Mouse (Mus musculus) embryonic facial prominence, embryonic 14.5 days (tissue): ENCODE measurements around the gene Gpx2. TPM values are rescaled to one million over a fixed set of nuclear protein-coding genes. Genes with fewer than 3 reads are reported as not detected.
A peak's percentile ranks its signal among the peaks of the same experiment; 100 is the strongest.
"Not testable (repeated sequence)": the region's sequence is repeated elsewhere in the genome, so short reads cannot be mapped to it uniquely, and the experiment has no call there.

Experiments
- ATAC-seq: fragments of 200-750 bp; cut with Nextera tagmentation; 2 replicates; pipeline ENCODE4 v1.8.0; 2017; ENCODE audit warnings: low read depth, moderate number of reproducible peaks, moderate TSS enrichment
- DNase-seq: peaks from one replicate; pipeline ENCODE4 v3.0.0-alpha.2; 2015; ENCODE audit warnings: low spot score
- H3K27ac ChIP-seq: fragments of 300-500 bp; sonication (generic); replicated peaks from 2 replicates; pipeline ENCODE4 v1.5.1; 2014; ENCODE audit warnings: low read depth, mild to moderate bottlenecking, low read length, moderate library complexity
- H3K27me3 ChIP-seq: fragments of 300-500 bp; sonication (generic); replicated peaks from 2 replicates; pipeline ENCODE4 v1.6.1; 2014; ENCODE audit warnings: low read length; ENCODE audit not compliant: control insufficient read depth, insufficient read depth
- H3K36me3 ChIP-seq: fragments of 300-500 bp; sonication (generic); 2 replicates; pipeline ENCODE4 v1.6.1; 2014; ENCODE audit warnings: low read length, mixed read lengths; ENCODE audit not compliant: control insufficient read depth, insufficient read depth
- H3K4me1 ChIP-seq: fragments of 300-500 bp; sonication (generic); 2 replicates; pipeline ENCODE4 v1.6.1; 2014; ENCODE audit warnings: antibody characterized with exemption, low read length; ENCODE audit not compliant: control insufficient read depth, insufficient read depth
- H3K4me2 ChIP-seq: fragments of 300-500 bp; sonication (generic); 2 replicates; pipeline ENCODE4 v1.6.1; 2014; ENCODE audit warnings: low read depth, mild to moderate bottlenecking, low read length, moderate library complexity, mixed read lengths
- H3K4me3 ChIP-seq: fragments of 300-500 bp; sonication (generic); 2 replicates; pipeline ENCODE4 v1.5.1; 2014; ENCODE audit warnings: low read depth, mild to moderate bottlenecking, low read length
- H3K9ac ChIP-seq: fragments of 300-500 bp; sonication (generic); 2 replicates; pipeline ENCODE4 v1.6.1; 2014; ENCODE audit warnings: low read depth, mild to moderate bottlenecking, low read length, moderate library complexity, mixed read lengths
- H3K9me3 ChIP-seq: fragments of 300-500 bp; sonication (generic); 2 replicates; pipeline ENCODE4 v1.6.1; 2016; ENCODE audit warnings: low read length; ENCODE audit not compliant: control insufficient read depth
- WGBS: fragments of 180-500 bp; shearing (Covaris S2); extraction: QIAGEN DNeasy Blood & Tissue Kit; methylation state at CpG from one replicate; pipeline ENCODE4 v1.1.7; 2014; 5-methylcytosine and 5-hydroxymethylcytosine counted together
- polyA plus RNA-seq: library from polyadenylated mRNA; unstranded; fragments of >200 nt; fragmentation: Nextera tagmentation; extraction: Ambion mirVana; gene quantifications from 2 replicates; pipeline ENCODE4 v1.2.1, GENCODE M21; 2014

Gene Gpx2
- polyA plus RNA-seq, 1 experiment from 2014 or later, result 6.8 TPM

DNA sequence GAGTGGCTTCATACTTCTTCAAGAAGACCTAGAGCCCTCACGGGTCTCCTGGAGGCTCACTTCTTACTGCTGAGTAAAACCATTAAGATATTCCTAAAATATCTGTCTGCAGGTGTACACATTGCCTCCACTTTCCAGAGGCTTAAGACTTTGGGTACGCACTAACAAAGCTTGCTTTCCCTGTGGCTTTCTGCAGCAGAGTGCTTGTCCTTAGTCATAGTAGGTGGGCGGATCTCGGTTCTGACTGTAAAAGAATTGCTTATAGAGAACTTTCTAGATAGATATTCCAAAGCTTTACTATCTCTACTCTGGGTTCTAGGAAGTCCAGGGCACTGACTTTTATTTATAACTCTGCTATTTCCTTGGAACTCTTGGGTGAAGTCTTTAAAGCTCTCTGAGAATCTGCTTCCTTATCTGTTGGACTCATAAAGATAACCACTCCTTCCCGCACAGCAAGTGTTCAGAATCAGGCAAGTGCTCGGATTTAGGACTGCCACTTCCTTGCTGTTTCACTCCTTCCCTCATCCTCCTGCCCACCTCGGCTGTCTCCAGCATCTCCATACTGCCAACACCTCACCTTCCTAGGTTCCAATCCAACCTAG is 1.7 kb upstream of the Gpx2 start:
- Histone ChIP-seq H3K4me2 (no peak overlapping the region), H3K36me3 (0 out of 2 replicates have a peak, but pooled peaks cover 4% of the 10 kb centered on the region)
- 86% methylated on average over 7 of the region's 7 CpGs for WGBS

DNA sequence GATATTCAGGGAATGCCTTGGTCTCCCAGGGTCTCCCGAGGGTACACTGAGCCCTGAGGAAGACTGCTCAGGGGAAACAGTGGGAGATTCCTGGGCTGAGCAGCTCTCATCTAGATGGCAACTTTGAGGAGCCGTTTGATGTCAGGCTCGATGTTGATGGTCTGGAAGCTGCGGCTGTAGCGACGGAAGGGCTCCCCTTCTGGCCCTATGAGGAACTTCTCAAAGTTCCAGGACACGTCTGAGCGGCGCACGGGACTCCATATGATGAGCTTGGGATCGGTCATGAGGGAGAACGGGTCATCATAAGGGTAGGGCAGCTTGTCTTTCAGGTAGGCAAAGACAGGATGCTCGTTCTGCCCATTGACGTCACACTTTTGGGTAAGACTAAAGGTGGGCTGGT is 2.8 kb downstream of the Gpx2 start:
- not testable (repeated sequence) for ATAC-seq, H3K36me3 ChIP-seq, DNase-seq, H3K27ac ChIP-seq, H3K4me3 ChIP-seq, H3K4me1 ChIP-seq, H3K9me3 ChIP-seq, H3K27me3 ChIP-seq, H3K4me2 ChIP-seq, H3K9ac ChIP-seq
- 58% methylated on average over 10 of the region's 14 CpGs for WGBS

More for the DNA sequence above, 1.7 kb upstream of the Gpx2 start:
- H3K9ac ChIP-seq, result no peak overlapping the region
- no peaks in the 10 kb centered on the region for H3K4me1 ChIP-seq
- H3K9me3 ChIP-seq, result no peaks in the 10 kb centered on the region
- DNase-seq (no peak), ATAC-seq (no peak)
- H3K27ac ChIP-seq, result no peak overlapping the region
- no peak overlapping the region for H3K4me3 ChIP-seq
- no peaks in the 10 kb centered on the region for H3K27me3 ChIP-seq

DNA sequence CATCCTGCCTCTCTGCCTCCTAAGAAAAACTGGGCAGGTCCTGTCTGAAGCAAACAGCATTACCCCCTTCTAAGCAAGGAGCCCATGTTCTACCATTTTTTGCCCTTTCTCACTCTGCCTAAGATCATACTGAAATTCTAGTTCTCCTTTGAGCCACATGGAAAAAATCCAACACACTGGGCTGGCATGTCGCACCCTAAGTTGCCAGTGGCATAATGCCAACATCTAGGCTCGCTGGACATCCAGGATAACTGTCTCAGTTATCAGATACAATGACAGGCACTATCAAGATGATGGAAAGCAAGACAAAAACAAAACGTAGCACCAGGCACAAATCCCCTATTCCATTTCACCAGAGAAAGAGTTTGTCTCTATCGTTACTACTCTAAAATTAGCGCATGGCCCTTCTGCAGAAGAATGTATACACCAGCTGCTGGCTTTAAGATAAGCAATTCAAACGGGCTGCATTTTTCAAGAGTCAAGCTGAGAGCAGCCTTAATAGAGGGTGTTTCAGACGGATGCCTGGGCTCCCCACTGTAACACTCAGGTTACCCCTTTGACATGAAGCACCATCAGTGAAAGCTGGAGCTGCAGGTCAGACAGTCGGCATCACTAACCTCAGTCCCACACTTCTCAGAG is 4.8 kb downstream of the Gpx2 start:
- no peaks in the 10 kb centered on the region for H3K9me3 ChIP-seq
- ATAC-seq (no peak), DNase-seq (no peak)
- no peak overlapping the region for H3K4me2 ChIP-seq
- no peak overlapping the region for H3K27ac ChIP-seq
- WGBS, result 53% methylated on average over 8 of the region's 8 CpGs
- H3K4me3 ChIP-seq, result no peak overlapping the region
- H3K9ac ChIP-seq, result no peak overlapping the region
- no peaks in the 10 kb centered on the region for H3K27me3 ChIP-seq
- no peaks in the 10 kb centered on the region for H3K4me1 ChIP-seq
- H3K36me3 ChIP-seq, result no peaks in the 10 kb centered on the region

DNA sequence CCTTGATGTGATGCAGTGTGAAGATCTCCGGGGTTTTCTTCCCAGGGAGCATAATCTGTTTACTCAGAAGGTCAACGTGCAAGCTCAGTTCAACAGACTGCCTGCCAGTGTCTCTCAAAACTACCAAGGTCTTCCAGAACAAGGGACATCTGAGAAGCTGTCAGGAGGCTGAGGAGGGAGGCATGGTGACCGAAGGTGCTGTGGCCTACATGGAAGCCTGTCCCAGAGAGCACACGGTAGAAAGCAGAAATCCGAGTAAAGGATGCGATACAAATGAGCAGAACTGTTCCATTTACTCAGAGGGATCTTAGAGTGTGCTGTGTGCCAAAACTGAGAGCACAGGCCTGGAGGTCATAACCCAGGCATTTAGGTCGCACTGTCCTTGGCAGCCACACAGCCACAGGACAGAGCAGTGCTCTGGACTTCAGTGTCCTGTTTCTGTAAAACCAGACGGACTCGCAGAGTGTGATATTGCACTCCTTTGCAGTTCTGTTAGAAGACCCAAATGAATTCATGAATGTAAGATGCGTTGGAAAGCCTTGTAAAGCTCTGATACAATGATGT is 11.2 kb downstream of the Gpx2 start:
- no peak for ATAC-seq
- WGBS, result 69% methylated on average over 10 of the region's 10 CpGs
- H3K9me3 ChIP-seq, result no peaks in the 10 kb centered on the region
- H3K4me2 ChIP-seq, result no peak overlapping the region
- no peak overlapping the region for H3K4me3 ChIP-seq
- H3K4me1 ChIP-seq, result no peaks in the 10 kb centered on the region
- no peak overlapping the region for H3K27ac ChIP-seq
- DNase-seq, result no peak
- no peaks in the 10 kb centered on the region for H3K27me3 ChIP-seq
- no peaks in the 10 kb centered on the region for H3K36me3 ChIP-seq
- H3K9ac ChIP-seq, result no peak overlapping the region

DNA sequence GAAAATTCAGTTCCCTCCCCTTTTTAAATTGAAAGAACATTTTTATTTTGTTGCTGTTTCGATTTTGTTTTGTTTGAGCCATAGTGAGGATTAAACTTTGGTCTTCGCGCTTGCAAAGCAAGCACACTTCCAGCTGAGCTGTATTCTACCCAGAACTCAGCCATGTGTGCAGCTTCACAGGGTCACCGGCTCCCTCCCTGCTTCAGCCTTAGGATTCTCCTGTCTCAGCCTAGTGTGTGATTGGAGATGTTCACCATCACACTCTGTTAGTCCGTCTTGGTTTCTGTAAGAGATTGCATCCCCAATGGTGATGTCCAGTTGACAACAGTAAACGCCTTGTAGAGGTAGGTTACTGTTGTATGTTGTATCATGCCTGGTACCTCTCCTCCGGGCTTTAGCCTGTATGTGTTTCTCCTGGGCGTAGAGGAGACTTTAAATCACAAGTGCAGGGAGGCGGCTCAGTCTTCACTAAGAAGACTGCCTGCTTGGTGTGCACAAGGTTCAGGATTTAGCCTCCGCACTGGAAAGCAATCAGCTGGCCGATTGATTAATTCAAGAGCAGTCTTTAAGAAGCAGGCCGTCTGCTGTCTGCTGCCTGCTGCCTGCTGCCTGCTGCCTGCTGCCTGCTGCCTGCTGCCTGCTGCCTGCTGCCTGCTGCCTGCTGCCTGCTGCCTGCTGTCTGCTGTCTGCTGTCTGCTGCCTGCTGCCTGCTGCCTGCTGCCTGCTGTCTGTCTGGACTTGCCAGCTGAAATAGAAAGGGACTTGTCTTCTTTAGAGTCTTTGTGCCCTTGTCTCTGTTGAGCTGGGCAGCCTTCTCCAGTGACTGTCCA is 14.5 kb downstream of the Gpx2 start:
- Histone ChIP-seq H3K27ac (0 out of 2 replicates have a peak overlapping the region, but pooled peaks have one; percentile 10), H3K4me2 (no peak overlapping the region), H3K36me3 (0 out of 2 replicates have a peak, but pooled peaks cover 5% of the 10 kb centered on the region), H3K9me3 (no peaks in the 10 kb centered on the region), H3K4me3 (no peak overlapping the region), H3K4me1 (no peaks in the 10 kb centered on the region), H3K27me3 (no peaks in the 10 kb centered on the region), H3K9ac (no peak overlapping the region)
- ATAC-seq (no peak), DNase-seq (no peak)
- 67% methylated on average over 12 of the region's 12 CpGs for WGBS

DNA sequence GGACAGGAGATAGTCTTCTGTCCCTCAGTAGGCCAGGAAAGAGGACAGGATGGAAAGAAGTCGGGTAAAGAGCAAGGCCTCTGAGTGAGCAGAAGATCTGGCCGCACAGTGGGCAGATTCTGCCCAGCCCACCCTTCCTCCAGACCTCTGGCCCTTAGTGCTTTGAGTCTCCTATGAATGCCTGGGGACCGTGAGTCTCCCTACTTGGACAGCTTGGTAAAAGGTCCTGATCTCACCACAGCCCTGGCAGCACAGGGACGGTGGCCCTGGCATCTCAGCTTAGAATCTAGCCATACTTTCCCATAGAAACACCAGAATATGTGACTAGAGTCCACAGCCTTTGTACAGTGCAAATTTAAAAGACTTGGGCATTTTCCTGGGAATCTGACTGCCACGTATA is 15.4 kb downstream of the Gpx2 start:
- H3K36me3 ChIP-seq, result 0 out of 2 replicates have a peak, but pooled peaks cover 5% of the 10 kb centered on the region
- no peak overlapping the region for H3K9ac ChIP-seq
- H3K4me1 ChIP-seq, result no peaks in the 10 kb centered on the region
- ATAC-seq (no peak), DNase-seq (no peak)
- H3K27me3 ChIP-seq, result no peaks in the 10 kb centered on the region
- no peak overlapping the region for H3K4me2 ChIP-seq
- H3K27ac ChIP-seq, result no peak overlapping the region
- WGBS, result 79% methylated on average over 5 of the region's 5 CpGs
- H3K4me3 ChIP-seq, result no peak overlapping the region
- no peaks in the 10 kb centered on the region for H3K9me3 ChIP-seq

DNA sequence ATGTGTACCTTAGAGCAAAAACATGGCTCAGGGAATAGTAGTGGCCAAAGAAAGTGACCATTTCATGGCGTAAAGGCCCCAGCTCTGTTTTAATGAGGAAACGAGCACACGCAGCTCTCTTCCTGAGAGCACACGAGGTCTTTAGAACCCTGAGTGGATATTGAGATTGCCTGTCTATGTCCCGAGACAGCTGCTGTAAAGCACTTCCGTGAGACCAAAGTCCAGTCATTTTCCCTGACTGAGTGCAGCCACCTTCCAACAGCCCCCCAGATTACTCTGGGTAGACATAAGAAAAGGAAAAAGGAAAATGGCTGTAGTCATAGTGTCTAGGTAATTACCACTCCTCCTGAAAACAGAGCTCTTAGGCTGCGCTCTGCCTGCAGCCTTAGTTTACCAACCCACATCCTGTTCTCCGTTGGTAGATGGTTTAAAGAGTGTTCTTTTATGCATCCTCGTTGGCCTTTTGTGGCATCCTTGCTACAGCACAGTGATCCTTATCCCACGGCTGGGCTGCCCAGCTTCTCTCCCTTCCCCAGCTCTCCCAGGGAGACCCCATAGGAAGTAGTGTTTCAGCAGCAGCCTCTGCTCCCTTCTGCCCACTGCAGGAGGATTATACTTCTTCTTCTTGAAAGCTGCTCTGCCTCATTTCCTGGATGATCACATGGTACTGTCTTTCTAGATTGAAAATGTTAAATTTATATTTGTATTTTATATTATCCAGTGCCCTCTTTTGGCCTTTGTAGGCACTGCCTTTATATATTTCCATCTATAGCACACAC is 16.9 kb downstream of the Gpx2 start:
- no peak overlapping the region for H3K27ac ChIP-seq
- WGBS, result 81% methylated on average over 10 of the region's 10 CpGs
- H3K9me3 ChIP-seq, result no peaks in the 10 kb centered on the region
- no peak overlapping the region for H3K4me2 ChIP-seq
- H3K4me1 ChIP-seq, result no peaks in the 10 kb centered on the region
- no peak overlapping the region for H3K4me3 ChIP-seq
- no peak for DNase-seq
- H3K36me3 ChIP-seq, result 0 out of 2 replicates have a peak, but pooled peaks cover 5% of the 10 kb centered on the region
- H3K9ac ChIP-seq, result no peak overlapping the region
- no peaks in the 10 kb centered on the region for H3K27me3 ChIP-seq
- no peak for ATAC-seq

GRCm38 (mm10) chr12:76777845-76778244 is 17.5 kb downstream of the Gpx2 start:
- H3K4me2 ChIP-seq, result no peak overlapping the region
- 0 out of 2 replicates have a peak, but pooled peaks cover 5% of the 10 kb centered on the region for H3K36me3 ChIP-seq
- H3K9me3 ChIP-seq, result no peaks in the 10 kb centered on the region
- ATAC-seq (no peak), DNase-seq (no peak)
- H3K4me1 ChIP-seq, result no peaks in the 10 kb centered on the region
- H3K27me3 ChIP-seq, result no peaks in the 10 kb centered on the region
- no peak overlapping the region for H3K27ac ChIP-seq
- no peak overlapping the region for H3K4me3 ChIP-seq
- H3K9ac ChIP-seq, result no peak overlapping the region
